Mouse (Mus musculus) layer of hippocampus, postnatal 36 days (tissue): Measurements from ENCODE around the gene Plcb1. TPM values are rescaled to one million over a fixed set of nuclear protein-coding genes. Genes with fewer than 3 reads are reported as not detected.

Source experiments
- DNase-seq, 2 experiments: peaks; one replicate each; pipeline ENCODE4 v3.0.0; 2022
- total RNA-seq, 2 experiments: library from RNA; stranded (reverse); gene quantifications; 2 replicates each; pipeline ENCODE4 v1.2.3; 2021

Plcb1 gene
- total RNA-seq, 2 experiments from 2014 or later: 152 TPM

GRCm38 (mm10) chr2:135419301-135419700 is 633.4 kb downstream of the Plcb1 start:
- no peak for DNase-seq

GRCm38 (mm10) chr2:135434947-135435515 is 649.2 kb downstream of the Plcb1 start:
- no peak for DNase-seq

GRCm38 (mm10) chr2:135439034-135439433 is 653.2 kb downstream of the Plcb1 start:
- no peak for DNase-seq

- no peak for DNase-seq
Observed at GRCm38 (mm10) chr2:135439546-135440517, 654.0 kb downstream of the Plcb1 start.

GRCm38 (mm10) chr2:135453581-135453980 is 667.7 kb downstream of the Plcb1 start:
- DNase-seq: no peak

- DNase-seq: no peak
Observed at GRCm38 (mm10) chr2:135454015-135454414, 668.1 kb downstream of the Plcb1 start.

GRCm38 (mm10) chr2:135454455-135454854 is 668.6 kb downstream of the Plcb1 start:
- no peak for DNase-seq

GRCm38 (mm10) chr2:135467895-135468294 is 682.0 kb downstream of the Plcb1 start:
- DNase-seq: no peak

- no peak for DNase-seq
Observed at GRCm38 (mm10) chr2:135474107-135474506, 688.2 kb downstream of the Plcb1 start.

- DNase-seq: no peak
Observed at GRCm38 (mm10) chr2:135485248-135485647, 699.4 kb downstream of the Plcb1 start.

- no peak for DNase-seq
Observed at GRCm38 (mm10) chr2:135488277-135488676, 702.4 kb downstream of the Plcb1 start.

GRCm38 (mm10) chr2:135489127-135489526 is 703.3 kb downstream of the Plcb1 start:
- DNase-seq: no peak

GRCm38 (mm10) chr2:135492777-135493176 is 706.9 kb downstream of the Plcb1 start:
- DNase-seq: no peak

GRCm38 (mm10) chr2:135496553-135496952 is 710.7 kb downstream of the Plcb1 start:
- DNase-seq: no peak

GRCm38 (mm10) chr2:135497251-135497650 is 711.4 kb downstream of the Plcb1 start:
- DNase-seq: no peak

GRCm38 (mm10) chr2:135500872-135501271 is 715.0 kb downstream of the Plcb1 start:
- no peak for DNase-seq

- DNase-seq: no peak
Observed at GRCm38 (mm10) chr2:135503328-135503997, 717.6 kb downstream of the Plcb1 start.

GRCm38 (mm10) chr2:135503998-135504354 is 718.1 kb downstream of the Plcb1 start:
- no peak for DNase-seq

- DNase-seq: no peak
Observed at GRCm38 (mm10) chr2:135507111-135507510, 721.2 kb downstream of the Plcb1 start.

- no peak for DNase-seq
Observed at GRCm38 (mm10) chr2:135518956-135519355, 733.1 kb downstream of the Plcb1 start.
